Mouse (Mus musculus) hindbrain, postnatal 0 days (tissue): Measurements from ENCODE around the gene Rheb. TPM values are rescaled to one million over a fixed set of nuclear protein-coding genes. Genes with fewer than 3 reads are reported as not detected.

Source experiments
- ATAC-seq: fragments of 200-750 bp; cut with Nextera tagmentation; 2 replicates; pipeline ENCODE4 v1.8.0; 2017; ENCODE audit warnings: mild to moderate bottlenecking, moderate TSS enrichment, moderate library complexity
- DNase-seq: peaks from one replicate; pipeline ENCODE4 v3.0.0-alpha.2; 2015; ENCODE audit warnings: low spot score
- H3K27ac ChIP-seq: fragments of 300-500 bp; sonication (generic); 2 replicates; pipeline ENCODE4 v1.5.1; 2014; ENCODE audit warnings: mild to moderate bottlenecking
- H3K27me3 ChIP-seq: fragments of 300-500 bp; sonication (generic); 2 replicates; pipeline ENCODE4 v1.6.1; 2014; ENCODE audit warnings: low read length, mixed read lengths; ENCODE audit not compliant: insufficient read depth
- H3K36me3 ChIP-seq: fragments of 300-500 bp; sonication (generic); 2 replicates; pipeline ENCODE4 v1.6.1; 2014; ENCODE audit warnings: low read length, mixed read lengths; ENCODE audit not compliant: insufficient read depth
- H3K4me1 ChIP-seq: fragments of 300-500 bp; sonication (generic); 2 replicates; pipeline ENCODE4 v1.6.1; 2014; ENCODE audit warnings: antibody characterized with exemption, low read length, mixed read lengths; ENCODE audit not compliant: insufficient read depth
- H3K4me2 ChIP-seq: fragments of 300-500 bp; sonication (generic); 2 replicates; pipeline ENCODE4 v1.6.1; 2014; ENCODE audit warnings: low read depth, mild to moderate bottlenecking, low read length, moderate library complexity, mixed read lengths
- H3K4me3 ChIP-seq: fragments of 300-500 bp; sonication (generic); 2 replicates; pipeline ENCODE4 v1.5.1; 2014; ENCODE audit warnings: low read length
- H3K9ac ChIP-seq: fragments of 300-500 bp; sonication (generic); replicated peaks from 2 replicates; pipeline ENCODE4 v1.6.1; 2014; ENCODE audit warnings: mild to moderate bottlenecking, low read length, moderate library complexity, mixed read lengths
- H3K9me3 ChIP-seq: fragments of 300-500 bp; sonication (generic); 2 replicates; pipeline ENCODE4 v1.6.1; 2016; ENCODE audit warnings: low read length, mixed read lengths
- CTCF ChIP-seq: IDR thresholded peaks from 2 replicates; pipeline ENCODE4 v1.5.1; 2016; ENCODE audit warnings: antibody characterized with exemption, control low read depth, low read depth
- whole genome bisulfite sequencing: fragments of 180-500 bp; shearing (Covaris S2); extraction: QIAGEN DNeasy Blood & Tissue Kit; methylation state at CpG from one replicate; pipeline ENCODE4 v1.1.7; 2014; 5-methylcytosine and 5-hydroxymethylcytosine counted together
- polyA plus RNA-seq: library from polyadenylated mRNA; unstranded; fragments of >200 nt; fragmentation: Nextera tagmentation; extraction: Ambion mirVana; gene quantifications from 2 replicates; pipeline ENCODE4 v1.2.1, GENCODE M21; 2015
- total RNA-seq: library from RNA; depleted of rRNA; stranded (reverse); fragments of >200 nt; gene quantifications from 2 replicates; pipeline ENCODE4 v1.2.3, GENCODE M21; 2014

The Rheb gene
- total and polyA plus RNA-seq, 2 experiments from 2014 or later = 78.4 to 287 TPM

- no peak overlapping the region for H3K9ac ChIP-seq
Measured at GRCm38 (mm10) chr5:24800416-24800815, 42.0 kb downstream of the Rheb start.

GRCm38 (mm10) chr5:24798639-24799038 lies 43.8 kb downstream of the Rheb start:
- ATAC-seq (no peak), DNase-seq (no peak)
- no peak for TF ChIP-seq CTCF
- H3K4me2 ChIP-seq = no peak overlapping the region
- no peaks in the 10 kb centered on the region for H3K4me1 ChIP-seq
- no peak overlapping the region for H3K9ac ChIP-seq
- WGBS = 61% methylated on average over 10 of the region's 10 CpGs
- H3K27ac ChIP-seq = no peak overlapping the region
- H3K27me3 ChIP-seq = no peaks in the 10 kb centered on the region
- peaks cover 4% of the 10 kb centered on the region for H3K36me3 ChIP-seq
- H3K4me3 ChIP-seq = no peak overlapping the region
- H3K9me3 ChIP-seq = no peaks in the 10 kb centered on the region

More at GRCm38 (mm10) chr5:24800416-24800815, 42.0 kb downstream of the Rheb start:
- no peaks in the 10 kb centered on the region for H3K4me1 ChIP-seq
- no peak; the same call in 1 of the 2 replicates for ATAC-seq
- peak; percentile 49 for TF ChIP-seq CTCF
- peak; percentile 38 for DNase-seq
- no peak overlapping the region for H3K27ac ChIP-seq
- H3K4me3 ChIP-seq = no peak overlapping the region
- H3K9me3 ChIP-seq = no peaks in the 10 kb centered on the region
- H3K27me3 ChIP-seq = no peaks in the 10 kb centered on the region
- no peak overlapping the region for H3K4me2 ChIP-seq
- H3K36me3 ChIP-seq = peaks cover 22% of the 10 kb centered on the region

GRCm38 (mm10) chr5:24797858-24798257 lies 44.6 kb downstream of the Rheb start:
- TF ChIP-seq CTCF = no peak
- H3K4me3 ChIP-seq = no peak overlapping the region
- H3K27ac ChIP-seq = no peak overlapping the region
- no peaks in the 10 kb centered on the region for H3K27me3 ChIP-seq
- ATAC-seq (no peak), DNase-seq (no peak)
- H3K36me3 ChIP-seq = no peaks in the 10 kb centered on the region
- H3K9me3 ChIP-seq = no peaks in the 10 kb centered on the region
- WGBS = 44% methylated on average over 7 of the region's 7 CpGs
- H3K9ac ChIP-seq = no peak overlapping the region
- no peak overlapping the region for H3K4me2 ChIP-seq
- H3K4me1 ChIP-seq = no peaks in the 10 kb centered on the region

- Histone ChIP-seq H3K4me1 (no peaks in the 10 kb centered on the region), H3K9ac (no peak overlapping the region), H3K9me3 (no peaks in the 10 kb centered on the region), H3K27me3 (no peaks in the 10 kb centered on the region), H3K4me3 (no peak overlapping the region), H3K36me3 (no peaks in the 10 kb centered on the region), H3K4me2 (no peak overlapping the region), H3K27ac (no peak overlapping the region)
- WGBS = 74% methylated on average over 7 of the region's 7 CpGs
- TF ChIP-seq CTCF = no peak
- ATAC-seq (no peak), DNase-seq (no peak)
Measured at GRCm38 (mm10) chr5:24792961-24793360, 49.5 kb downstream of the Rheb start.

GRCm38 (mm10) chr5:24782957-24783356 lies 59.5 kb downstream of the Rheb start:
- Histone ChIP-seq H3K27ac (no peak overlapping the region), H3K27me3 (no peaks in the 10 kb centered on the region), H3K36me3 (no peaks in the 10 kb centered on the region), H3K9ac (no peak overlapping the region), H3K4me1 (no peaks in the 10 kb centered on the region; the same call in 1 of the 2 replicates), H3K4me2 (no peak overlapping the region), H3K9me3 (0 out of 2 replicates have a peak, but pooled peaks cover 6% of the 10 kb centered on the region), H3K4me3 (no peak overlapping the region)
- TF ChIP-seq CTCF = no peak
- DNase-seq = no peak
- 81% methylated on average over 4 of the region's 4 CpGs for WGBS
- ATAC-seq = no peak

- Histone ChIP-seq H3K4me1 (no peaks in the 10 kb centered on the region; the same call in 1 of the 2 replicates), H3K9me3 (0 out of 2 replicates have a peak, but pooled peaks cover 6% of the 10 kb centered on the region), H3K36me3 (no peaks in the 10 kb centered on the region), H3K4me2 (no peak overlapping the region), H3K27me3 (no peaks in the 10 kb centered on the region), H3K4me3 (no peak overlapping the region), H3K9ac (no peak overlapping the region), H3K27ac (no peak overlapping the region)
- WGBS = 20% methylated on average over 5 of the region's 5 CpGs
- no peak for TF ChIP-seq CTCF
- DNase-seq (no peak), ATAC-seq (no peak)
Measured at GRCm38 (mm10) chr5:24781048-24781447, 61.4 kb downstream of the Rheb start.

- ATAC-seq (0 out of 2 replicates have a peak, but pooled peaks have one; percentile 24), DNase-seq (peak; percentile 58)
- peak; percentile 76 for TF ChIP-seq CTCF
- Histone ChIP-seq H3K27me3 (no peaks in the 10 kb centered on the region), H3K9me3 (0 out of 2 replicates have a peak, but pooled peaks cover 1% of the 10 kb centered on the region), H3K9ac (no peak overlapping the region), H3K36me3 (no peaks in the 10 kb centered on the region), H3K4me1 (no peaks in the 10 kb centered on the region; the same call in 1 of the 2 replicates), H3K27ac (no peak overlapping the region), H3K4me3 (no peak overlapping the region), H3K4me2 (no peak overlapping the region)
- WGBS = 45% methylated on average over 15 of the region's 15 CpGs
Measured at GRCm38 (mm10) chr5:24779881-24780512, 62.4 kb downstream of the Rheb start.
